Mouse (Mus musculus) right cerebral cortex, postnatal 36 days (tissue): ENCODE data around the gene Cryba4.

ENCODE experiments used
- DNase-seq, 2 experiments: peaks; one replicate each; pipeline ENCODE4 v3.0.0; 2022; ENCODE audit warnings: low spot score in 2 of 2, mixed read lengths in 1 of 2

Cryba4 gene

GRCm38 (mm10) chr5:112206543-112207255, 45.6 kb downstream of the Cryba4 start:
- no peak for DNase-seq

GRCm38 (mm10) chr5:112199656-112200055, 52.7 kb downstream of the Cryba4 start:
- DNase-seq, result no peak
